ENCODE assay signal across 8 mouse cellular contexts in genomic region chr19:33222595-33223223, GRCm38 (mm10).
DNase-seq lines count a peak whose midpoint lies in the region; ATAC-seq and TF ChIP-seq lines count a peak whose summit lies in the region.

No protein-coding gene starts in this region.

- ATAC-seq in midbrain, embryonic 15.5 days (replicated peaks): peak; percentile 24; the same call in 1 of the 2 replicates

- 55% methylated on average over 12 of the region's 12 CpGs for WGBS in lung, adult 2 months
- WGBS in midbrain, embryonic 15.5 days: 23% methylated on average over 12 of the region's 12 CpGs

- no peak overlapping the region for H3K4me2 ChIP-seq in midbrain, embryonic 15.5 days

- no peak overlapping the region for H3K27ac ChIP-seq in midbrain, embryonic 15.5 days

- no peaks in the 10 kb centered on the region for H3K9me3 ChIP-seq in midbrain, embryonic 15.5 days

- DNase-seq in lung, postnatal 25 days (ENCODE audit: low spot score): peak; percentile 33
- DNase-seq in lung, adult 2 months: no peak
- DNase-seq in kidney, adult 9 months: peak; percentile 35
- peak; percentile 75 for DNase-seq in thymus, postnatal 14 days
- DNase-seq in layer of hippocampus, adult 9-10 months (ENCODE audit: low spot score): no peak
- DNase-seq in layer of hippocampus, adult 9-11 months: no peak
- no peak for DNase-seq in right cerebral cortex, adult 18-20 months

- no peak for TF ChIP-seq CTCF in lung, adult 2 months (IDR thresholded peaks at IDR 0.05; ENCODE audit: insufficient read depth, low read length)

- H3K27me3 ChIP-seq in midbrain, embryonic 15.5 days (replicated peaks): no peaks in the 10 kb centered on the region

- H3K4me3 ChIP-seq in lung, adult 2 months (replicated peaks; ENCODE audit: extremely low read depth, low read depth, low read length): no peak overlapping the region
- H3K4me3 ChIP-seq in midbrain, embryonic 15.5 days: no peak overlapping the region

- peaks cover 2% of the 10 kb centered on the region for H3K4me1 ChIP-seq in lung, adult 2 months (ENCODE audit: control insufficient read depth, insufficient read depth, low read length)
- peaks cover 27% of the 10 kb centered on the region for H3K4me1 ChIP-seq in midbrain, embryonic 15.5 days

- H3K9ac ChIP-seq in midbrain, embryonic 15.5 days: no peak overlapping the region

- H3K36me3 ChIP-seq in midbrain, embryonic 15.5 days (replicated peaks): no peaks in the 10 kb centered on the region

- TF ChIP-seq POLR2A in lung, adult 2 months (IDR thresholded peaks at IDR 0.05; ENCODE audit: borderline replicate concordance, extremely low read depth, low read depth, low read length): no peak

Comparison
In these comparisons a context has a peak if more than half of its experiments do, and no peak if none do; other contexts are left out.
1. DNase-seq: peak in lung, postnatal 25 days (single experiment), kidney, adult 9 months (single experiment) and thymus, postnatal 14 days (single experiment); none in lung, adult 2 months (single experiment), layer of hippocampus, adult 9-10 months (single experiment), layer of hippocampus, adult 9-11 months (single experiment) and right cerebral cortex, adult 18-20 months (single experiment).